Mouse (Mus musculus) MEL-GATA-1-ER (cell line): ENCODE measurements around the gene Smad3.

Source experiments
- DNase-seq: peaks from one replicate; pipeline ENCODE4 v3.0.0-alpha.2; 2012; ENCODE audit warnings: low read depth; ENCODE audit errors: extremely low read depth

The Smad3 gene

GRCm38 (mm10) chr9:63747645-63748295, 10.0 kb downstream of the Smad3 start:
- DNase-seq, result no peak

GRCm38 (mm10) chr9:63746980-63747379, 10.8 kb downstream of the Smad3 start:
- DNase-seq, result no peak

DNA sequence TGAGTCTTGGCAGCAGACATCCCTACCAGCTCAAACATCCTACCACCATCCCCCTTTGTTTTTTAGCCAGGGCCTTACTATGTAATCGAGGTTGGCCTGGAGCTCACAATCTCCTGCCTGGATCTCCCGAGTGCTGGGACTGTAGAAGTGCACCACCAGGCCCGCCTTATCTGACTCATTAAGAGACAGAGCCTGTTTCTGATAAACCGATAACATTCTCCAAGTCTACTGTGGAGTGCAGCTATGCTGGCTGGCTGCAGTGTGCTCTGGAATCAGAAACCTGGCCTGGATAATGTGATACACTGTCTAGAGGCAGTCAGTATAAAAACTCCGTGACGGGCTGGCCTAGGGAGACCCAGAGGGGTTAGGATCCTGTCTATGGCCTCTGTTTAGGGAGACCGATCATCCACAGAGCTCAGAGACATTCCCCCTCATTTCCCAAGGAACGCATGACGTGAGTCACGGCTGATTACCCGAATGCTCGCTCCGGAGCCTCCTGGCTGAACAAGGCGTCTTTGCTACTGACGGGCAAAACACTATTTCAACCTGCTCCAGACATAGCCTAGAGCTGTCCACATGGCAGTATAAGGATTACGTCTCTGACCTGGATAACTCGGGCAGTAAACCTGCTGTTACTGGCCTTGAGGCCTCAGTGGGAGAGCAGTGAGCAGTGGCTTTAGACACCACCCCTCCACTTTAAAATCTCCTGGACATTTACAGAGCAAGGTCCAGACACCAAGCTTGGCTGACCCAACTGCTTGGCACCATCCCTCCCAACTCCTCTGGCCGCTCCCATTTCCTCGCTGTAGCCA, 11.8 kb downstream of the Smad3 start:
- DNase-seq, result no peak

DNA sequence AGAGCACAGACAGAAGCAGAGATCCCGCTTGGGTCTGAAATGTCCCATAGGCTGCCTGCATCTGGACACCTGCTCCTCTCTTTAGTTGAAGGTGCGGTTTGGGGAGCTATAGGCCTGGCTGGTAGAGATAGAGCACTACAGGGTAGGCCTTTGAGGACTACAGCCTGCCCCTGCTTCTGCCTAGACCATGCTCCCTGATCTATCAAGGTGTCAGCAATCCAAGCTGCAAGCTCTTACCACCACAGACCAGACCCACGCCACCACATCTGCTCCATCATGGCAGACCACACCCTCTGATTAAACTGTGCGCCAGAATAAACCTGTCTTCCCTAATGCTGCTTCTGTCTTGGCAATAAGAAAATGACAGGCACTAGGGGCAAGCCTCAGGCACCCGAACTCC, 13.2 kb downstream of the Smad3 start:
- no peak for DNase-seq

DNA sequence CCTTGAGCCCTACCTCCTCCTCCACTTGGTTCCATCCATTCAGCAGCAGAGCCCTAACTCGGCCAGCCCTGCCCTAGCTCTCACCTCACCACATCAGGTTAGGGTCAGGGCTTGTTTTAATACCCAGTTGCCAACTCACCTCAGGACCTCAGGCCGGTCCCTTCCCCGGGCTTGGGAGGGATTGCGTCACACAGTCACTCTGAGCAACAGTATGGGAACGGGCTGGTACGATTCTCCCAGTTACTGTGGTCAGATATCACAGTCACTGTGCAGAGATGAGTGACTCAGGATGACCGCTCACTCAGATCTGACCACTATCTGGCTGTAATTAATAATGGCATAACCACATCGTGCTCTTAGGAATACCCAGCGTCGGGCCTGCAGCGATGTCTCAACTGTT, 14.0 kb downstream of the Smad3 start:
- no peak for DNase-seq

DNA sequence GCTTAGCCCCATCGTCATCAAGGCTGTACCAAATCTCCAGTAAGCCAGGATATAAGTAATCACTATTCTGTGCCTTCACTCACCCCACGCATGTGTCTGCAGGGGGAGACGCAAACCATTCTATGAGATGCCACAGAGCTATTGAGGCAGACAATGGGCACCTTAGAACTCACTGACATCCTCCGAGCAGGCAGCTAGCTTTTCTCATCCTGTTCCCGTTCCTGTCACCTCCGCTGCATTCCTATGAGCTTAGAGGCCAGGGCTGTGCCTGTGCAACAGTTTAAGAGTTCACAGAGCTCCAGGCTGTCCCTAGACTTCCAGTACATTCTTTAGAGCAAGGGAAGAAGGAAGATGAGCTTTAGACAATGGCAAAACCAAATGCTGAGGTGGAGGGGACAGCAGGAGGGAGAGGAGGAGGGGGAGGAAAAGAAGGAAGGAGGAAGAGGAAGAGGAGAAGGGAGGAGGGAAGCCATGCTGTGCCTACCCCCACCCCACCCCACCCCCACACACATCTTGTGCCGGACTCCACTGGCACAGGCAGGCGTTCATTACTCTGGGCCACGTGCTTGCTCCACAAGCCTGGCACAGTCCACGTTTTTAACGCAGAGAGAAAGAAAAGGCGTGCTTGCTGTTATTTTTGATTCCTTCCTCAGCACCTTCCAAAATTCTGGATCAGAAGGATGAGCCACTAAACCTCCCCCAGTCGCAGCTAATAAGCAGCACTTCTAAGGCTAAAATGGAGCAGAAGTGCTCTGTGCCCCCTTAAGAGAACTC, 14.7 kb downstream of the Smad3 start:
- no peak for DNase-seq

DNA sequence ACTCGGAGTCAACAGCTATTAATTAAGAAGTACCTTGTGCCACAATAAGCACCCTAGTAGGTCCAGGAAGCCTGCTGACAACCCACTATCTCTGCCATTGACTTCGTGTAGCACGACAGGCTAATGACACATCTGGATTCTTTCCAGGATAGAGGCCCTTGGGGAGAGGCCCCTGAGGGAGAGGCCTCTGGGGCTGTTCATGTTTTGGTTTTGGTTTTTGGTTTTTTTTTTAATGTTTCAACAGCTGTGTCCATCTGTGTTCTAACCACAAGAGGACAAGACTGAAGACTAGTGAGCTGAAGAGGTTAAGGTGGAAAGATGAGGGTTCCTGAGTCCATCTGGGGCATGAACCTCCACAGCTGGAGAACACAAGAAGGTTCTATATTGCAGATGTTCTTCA, 15.5 kb downstream of the Smad3 start:
- no peak for DNase-seq

- peak; percentile 53 for DNase-seq
These were observed 16.0 kb downstream of the Smad3 start for GRCm38 (mm10) chr9:63741792-63742191.

DNA sequence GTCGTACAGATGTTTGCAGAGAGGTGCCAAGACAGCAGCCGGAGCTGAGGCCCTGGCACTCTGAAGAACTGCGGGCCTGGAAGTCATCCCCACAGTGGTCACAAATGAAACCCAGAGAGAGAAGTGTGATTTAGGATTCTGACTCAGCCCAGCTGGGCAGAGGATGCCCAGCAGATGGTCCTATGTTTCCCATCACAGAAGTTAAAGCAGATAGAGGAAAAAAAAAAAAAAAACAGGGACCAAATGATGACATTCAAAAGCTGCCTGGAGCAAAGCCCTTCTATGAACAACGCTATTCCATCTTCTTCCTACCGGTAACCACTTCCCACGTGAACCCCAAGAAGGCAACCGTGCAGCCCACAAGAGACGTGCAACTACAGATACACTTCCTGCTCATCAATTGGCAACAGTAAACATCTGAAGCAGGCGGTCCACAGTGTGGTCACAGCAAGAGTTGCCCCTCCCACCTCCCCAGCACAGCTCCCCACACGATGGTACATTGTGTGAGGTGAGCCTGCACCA, 17.4 kb downstream of the Smad3 start:
- no peak for DNase-seq

DNA sequence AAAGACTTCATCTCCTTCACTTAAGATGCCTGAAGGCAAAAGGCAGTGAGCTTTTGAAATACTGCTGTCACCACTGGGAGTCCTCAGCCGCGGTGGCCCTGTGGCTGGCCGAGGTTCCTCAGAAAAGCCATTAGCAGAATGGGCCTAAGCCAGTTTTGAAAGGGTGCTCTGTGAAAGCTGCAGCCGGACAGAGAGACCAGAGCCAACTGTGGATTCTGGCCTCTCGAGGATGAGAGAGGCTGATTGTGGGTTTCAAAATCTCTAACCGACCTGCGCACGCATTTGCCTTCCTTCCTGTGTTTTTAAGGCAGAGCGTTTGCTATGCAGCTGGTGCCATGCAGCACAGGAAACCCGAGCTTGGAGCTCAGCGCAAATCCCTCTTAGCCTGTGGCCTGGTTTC, 19.0 kb downstream of the Smad3 start:
- no peak for DNase-seq

DNA sequence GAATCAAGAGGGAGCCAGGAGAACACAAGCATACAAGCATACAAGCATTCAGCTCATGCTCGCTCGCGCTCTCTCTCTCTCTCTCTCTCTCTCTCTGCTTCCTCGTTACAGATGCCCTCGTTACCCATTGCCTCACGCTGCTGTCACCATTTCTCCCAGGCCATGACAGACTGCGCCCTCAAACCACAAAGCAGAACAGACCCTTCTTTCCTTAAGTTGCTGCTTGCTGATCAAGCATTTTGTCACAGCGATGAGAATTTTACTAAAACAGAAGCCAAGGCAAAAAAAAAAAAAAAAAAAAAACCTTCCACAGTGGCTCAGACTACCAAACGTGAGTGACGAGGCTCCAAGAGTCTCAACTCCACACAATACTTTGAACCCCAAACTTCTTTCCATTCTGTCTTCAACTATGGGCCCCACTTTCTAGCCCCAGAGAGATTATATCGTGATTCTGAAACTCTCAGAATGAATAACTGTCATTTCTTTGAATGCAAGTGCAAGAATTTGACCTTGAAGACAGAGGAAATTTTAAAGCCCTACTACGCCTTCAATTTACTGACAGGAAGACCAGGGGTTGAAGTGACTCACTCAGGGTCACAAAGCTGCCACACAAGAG, 19.6 kb downstream of the Smad3 start:
- no peak for DNase-seq

DNA sequence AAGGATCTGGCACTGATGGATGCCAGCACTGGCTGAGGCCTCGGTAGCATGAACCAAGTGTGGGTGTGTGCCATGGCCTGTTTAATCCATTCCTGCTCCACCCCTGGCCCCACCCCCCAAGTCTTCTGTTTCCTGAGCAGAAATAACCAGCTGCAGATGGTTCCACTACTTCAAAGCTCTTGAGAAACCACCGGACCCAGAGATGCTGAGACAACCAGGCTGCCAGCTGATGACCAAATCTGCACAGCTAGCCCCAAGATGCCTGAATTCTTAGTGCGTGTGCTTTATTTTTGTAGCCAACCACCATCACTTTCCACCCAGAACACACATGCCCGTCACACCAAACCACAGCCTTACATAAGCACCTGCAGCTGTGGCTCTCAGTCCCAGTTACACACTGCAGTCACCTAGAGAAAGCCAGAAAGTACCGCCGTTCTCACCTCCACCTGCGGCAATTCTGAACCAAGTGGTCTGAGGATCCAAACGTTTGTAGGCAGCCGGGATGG, 20.3 kb downstream of the Smad3 start:
- no peak for DNase-seq

DNA sequence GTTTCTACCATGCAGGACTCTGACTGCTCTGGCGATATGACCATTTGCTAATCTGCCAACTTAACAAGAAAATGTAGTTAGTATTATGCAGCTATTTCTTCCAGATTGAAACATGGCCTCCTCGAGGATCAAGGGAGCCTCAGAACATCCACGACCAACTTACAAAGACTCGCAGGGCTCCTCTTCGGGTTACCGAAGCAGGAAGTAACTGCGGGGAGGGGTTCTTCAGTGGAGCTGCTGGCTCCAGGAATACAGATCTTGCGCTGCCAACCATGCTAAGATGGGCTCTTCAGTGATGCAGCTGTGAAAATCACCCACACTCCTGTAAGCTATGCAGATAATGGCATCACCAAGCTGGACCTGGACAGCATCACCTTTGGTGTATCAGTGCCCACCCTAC, 23.5 kb downstream of the Smad3 start:
- DNase-seq, result no peak

DNA sequence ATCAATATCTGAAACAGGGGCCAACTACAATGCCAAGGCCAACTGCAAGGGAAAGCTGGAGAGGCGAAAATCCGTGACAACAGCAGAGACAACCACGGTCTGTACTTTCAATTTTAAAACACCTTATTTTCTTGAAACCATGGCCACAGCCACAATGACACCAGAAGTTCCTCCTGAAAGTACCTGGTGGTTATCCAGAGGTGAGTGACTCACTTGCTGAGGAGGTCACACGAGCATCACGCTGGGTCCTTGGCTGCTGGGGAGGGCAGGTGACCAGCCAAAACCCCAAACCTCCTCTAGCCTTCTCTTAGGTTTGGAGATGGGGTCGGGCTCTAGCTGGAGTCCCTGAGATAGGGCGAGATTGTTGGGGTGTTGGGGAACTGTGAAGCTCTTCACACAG, 25.1 kb downstream of the Smad3 start:
- no peak for DNase-seq

DNA sequence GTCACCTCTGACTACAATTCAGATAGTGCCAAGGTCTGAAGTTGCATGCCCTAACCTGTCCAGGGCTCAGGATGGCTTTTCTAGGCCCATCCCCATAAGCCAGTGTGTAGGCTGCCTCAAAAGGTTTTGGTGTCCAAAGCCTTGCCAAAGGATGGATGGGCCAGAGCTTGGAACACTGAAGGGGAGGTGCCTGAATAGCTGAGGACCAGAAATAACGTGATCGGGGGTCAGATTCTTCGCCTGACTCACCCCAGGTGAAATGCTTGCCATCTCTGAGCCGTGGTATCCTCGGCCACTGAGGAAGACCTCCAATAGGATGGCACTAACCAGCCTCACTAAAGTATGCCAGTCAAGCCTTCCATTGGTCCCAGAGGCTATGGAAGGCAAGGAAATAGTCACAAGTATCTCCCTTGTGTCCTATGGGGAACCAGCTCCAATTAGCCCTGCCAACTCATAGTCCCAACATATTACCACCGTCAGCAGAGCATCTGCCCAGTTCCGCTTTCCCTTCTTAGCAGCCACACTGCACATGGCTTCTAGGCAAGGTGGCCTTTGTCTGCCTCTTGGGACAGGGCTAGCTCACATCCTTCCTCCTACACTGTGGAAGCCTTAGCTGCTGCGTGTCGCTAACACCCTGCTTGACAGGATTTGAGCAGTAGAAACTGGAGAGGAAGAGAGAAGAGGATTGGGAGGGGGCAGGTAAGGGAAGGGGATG, 26.5 kb downstream of the Smad3 start:
- no peak for DNase-seq

DNA sequence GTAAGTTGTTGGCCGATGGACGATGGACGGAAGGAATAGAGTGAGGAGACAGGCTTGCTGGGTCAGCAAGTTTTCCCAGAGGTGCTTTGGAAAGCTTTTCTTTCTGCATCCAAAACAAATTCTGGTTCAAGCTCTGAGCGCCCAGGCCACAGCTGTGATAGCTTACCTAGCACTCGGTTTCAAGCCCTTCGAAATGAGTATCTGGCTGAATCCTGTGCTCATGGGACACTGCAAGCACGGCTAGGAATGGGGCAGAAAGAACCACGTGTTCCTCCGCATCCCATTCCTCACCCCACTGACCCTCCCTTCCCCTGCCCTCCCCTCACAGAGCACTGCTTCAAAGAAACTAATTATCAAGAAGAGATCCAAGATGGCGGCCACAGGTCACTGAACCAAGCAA, 28.8 kb downstream of the Smad3 start:
- no peak for DNase-seq

- DNase-seq, result no peak
These were observed 30.7 kb downstream of the Smad3 start for GRCm38 (mm10) chr9:63727070-63727469.

- DNase-seq, result no peak
These were observed 31.4 kb downstream of the Smad3 start for GRCm38 (mm10) chr9:63726088-63727010.

DNA sequence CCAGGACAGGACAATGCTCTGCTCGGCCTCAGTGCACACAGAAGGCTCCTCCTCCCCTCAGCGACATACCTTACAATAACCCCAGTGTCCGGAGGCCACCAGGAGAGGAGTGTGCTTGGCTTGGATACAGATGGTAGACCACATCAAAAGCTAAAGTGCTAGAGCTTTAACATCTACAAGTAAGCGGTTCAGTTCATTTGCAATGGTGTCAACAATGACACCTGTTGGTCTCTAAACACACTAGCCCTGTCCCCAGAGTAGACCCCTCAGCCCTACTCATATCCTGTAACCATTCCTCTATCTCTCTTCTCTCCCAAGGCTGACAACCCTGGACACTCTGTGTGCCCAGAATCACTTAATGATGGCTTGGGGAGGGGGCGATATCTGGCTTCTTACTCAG, 33.0 kb downstream of the Smad3 start:
- no peak for DNase-seq

GRCm38 (mm10) chr9:63722918-63723317, 34.9 kb downstream of the Smad3 start:
- no peak for DNase-seq
